Mouse (Mus musculus): ENCODE data around the gene Poldip3. TPM values are rescaled to one million over a fixed set of nuclear protein-coding genes. Genes with fewer than 3 reads are reported as not detected.

The Poldip3 gene
- total and polyA plus RNA-seq, 2 experiments from 2014 or later: 100 to 103 TPM

GRCm38 (mm10) chr15:83164971-83165471, 15.8 kb upstream of the Poldip3 start:
- TF ChIP-seq CTCF (IDR thresholded peaks at IDR 0.05; ENCODE audit: low read depth): no peak
- DNase-seq (no peak), ATAC-seq (no peak)
- no peak overlapping the region for H3K9ac ChIP-seq
- peaks cover 21% of the 10 kb centered on the region for H3K36me3 ChIP-seq (ENCODE audit: insufficient read depth)
- no peaks in the 10 kb centered on the region for H3K27me3 ChIP-seq (ENCODE audit: insufficient read depth, low read length)
- WGBS: 75% methylated on average over 5 of the region's 5 CpGs
- H3K9me3 ChIP-seq (ENCODE audit: low read length): no peaks in the 10 kb centered on the region
- no peak overlapping the region for H3K4me2 ChIP-seq (ENCODE audit: low read depth)
- H3K4me1 ChIP-seq (ENCODE audit: insufficient read depth): no peaks in the 10 kb centered on the region
- no peak overlapping the region for H3K27ac ChIP-seq (ENCODE audit: low read depth, low read length)
- no peak overlapping the region for H3K4me3 ChIP-seq (ENCODE audit: low read depth, low read length)

GRCm38 (mm10) chr15:83162818-83163485, 13.8 kb upstream of the Poldip3 start:
- ATAC-seq (no peak), DNase-seq (no peak)
- Histone ChIP-seq H3K4me1 (ENCODE audit: insufficient read depth) (no peaks in the 10 kb centered on the region), H3K36me3 (ENCODE audit: insufficient read depth) (peaks cover 39% of the 10 kb centered on the region), H3K27me3 (ENCODE audit: insufficient read depth, low read length) (no peaks in the 10 kb centered on the region), H3K4me3 (ENCODE audit: low read depth, low read length) (no peak overlapping the region), H3K9me3 (ENCODE audit: low read length) (no peaks in the 10 kb centered on the region), H3K9ac (no peak overlapping the region), H3K27ac (ENCODE audit: low read depth, low read length) (no peak overlapping the region), H3K4me2 (ENCODE audit: low read depth) (no peak overlapping the region)
- no peak for TF ChIP-seq CTCF (IDR thresholded peaks at IDR 0.05; ENCODE audit: low read depth)
- WGBS: 90% methylated on average over 11 of the region's 11 CpGs

GRCm38 (mm10) chr15:83162001-83162400, 12.8 kb upstream of the Poldip3 start:
- no peak overlapping the region for H3K4me3 ChIP-seq (ENCODE audit: low read depth, low read length)
- H3K36me3 ChIP-seq (ENCODE audit: insufficient read depth): peaks cover 44% of the 10 kb centered on the region
- no peak for DNase-seq
- no peaks in the 10 kb centered on the region for H3K4me1 ChIP-seq (ENCODE audit: insufficient read depth)
- 94% methylated on average over 4 of the region's 4 CpGs for WGBS
- no peaks in the 10 kb centered on the region for H3K27me3 ChIP-seq (ENCODE audit: insufficient read depth, low read length)
- H3K4me2 ChIP-seq (ENCODE audit: low read depth): no peak overlapping the region
- no peaks in the 10 kb centered on the region for H3K9me3 ChIP-seq (ENCODE audit: low read length)
- TF ChIP-seq CTCF (IDR thresholded peaks at IDR 0.05; ENCODE audit: low read depth): no peak
- ATAC-seq: no peak
- no peak overlapping the region for H3K27ac ChIP-seq (ENCODE audit: low read depth, low read length)
- H3K9ac ChIP-seq: no peak overlapping the region

- ATAC-seq: no peak
- Histone ChIP-seq H3K27ac (ENCODE audit: low read depth, low read length) (no peak overlapping the region), H3K4me2 (ENCODE audit: low read depth) (no peak overlapping the region), H3K9me3 (ENCODE audit: low read length) (no peaks in the 10 kb centered on the region), H3K27me3 (ENCODE audit: insufficient read depth, low read length) (no peaks in the 10 kb centered on the region), H3K36me3 (ENCODE audit: insufficient read depth) (peaks cover 44% of the 10 kb centered on the region), H3K9ac (no peak overlapping the region), H3K4me3 (ENCODE audit: low read depth, low read length) (no peak overlapping the region), H3K4me1 (ENCODE audit: insufficient read depth) (no peaks in the 10 kb centered on the region)
- no peak for DNase-seq
- TF ChIP-seq CTCF (IDR thresholded peaks at IDR 0.05; ENCODE audit: low read depth): no peak
- WGBS: 35% methylated on average over 10 of the region's 10 CpGs
These were observed 12.0 kb upstream of the Poldip3 start for GRCm38 (mm10) chr15:83161062-83161748.

GRCm38 (mm10) chr15:83160561-83160960, 11.4 kb upstream of the Poldip3 start:
- no peaks in the 10 kb centered on the region for H3K9me3 ChIP-seq (ENCODE audit: low read length)
- H3K27ac ChIP-seq (ENCODE audit: low read depth, low read length): no peak overlapping the region
- H3K4me2 ChIP-seq (ENCODE audit: low read depth): no peak overlapping the region
- no peak for TF ChIP-seq CTCF (IDR thresholded peaks at IDR 0.05; ENCODE audit: low read depth)
- H3K9ac ChIP-seq: no peak overlapping the region
- H3K4me1 ChIP-seq (ENCODE audit: insufficient read depth): no peaks in the 10 kb centered on the region
- no peaks in the 10 kb centered on the region for H3K27me3 ChIP-seq (ENCODE audit: insufficient read depth, low read length)
- H3K4me3 ChIP-seq (ENCODE audit: low read depth, low read length): no peak overlapping the region
- peaks cover 44% of the 10 kb centered on the region for H3K36me3 ChIP-seq (ENCODE audit: insufficient read depth)
- ATAC-seq: no peak
- no peak for DNase-seq
- 97% methylated on average over 4 of the region's 4 CpGs for WGBS

- Histone ChIP-seq H3K36me3 (ENCODE audit: insufficient read depth) (peaks cover 44% of the 10 kb centered on the region), H3K27ac (ENCODE audit: low read depth, low read length) (no peak overlapping the region), H3K9ac (no peak overlapping the region), H3K4me3 (ENCODE audit: low read depth, low read length) (no peak overlapping the region), H3K9me3 (ENCODE audit: low read length) (no peaks in the 10 kb centered on the region), H3K4me2 (ENCODE audit: low read depth) (no peak overlapping the region), H3K4me1 (ENCODE audit: insufficient read depth) (no peaks in the 10 kb centered on the region), H3K27me3 (ENCODE audit: insufficient read depth, low read length) (no peaks in the 10 kb centered on the region)
- ATAC-seq (no peak), DNase-seq (no peak)
- TF ChIP-seq CTCF (IDR thresholded peaks at IDR 0.05; ENCODE audit: low read depth): no peak
- 90% methylated on average over 9 of the region's 9 CpGs for WGBS
These were observed 10.6 kb upstream of the Poldip3 start for GRCm38 (mm10) chr15:83159823-83160222.

GRCm38 (mm10) chr15:83158587-83159160, 9.5 kb upstream of the Poldip3 start:
- Histone ChIP-seq H3K9ac (no peak overlapping the region), H3K4me3 (ENCODE audit: low read depth, low read length) (no peak overlapping the region), H3K9me3 (ENCODE audit: low read length) (no peaks in the 10 kb centered on the region), H3K27me3 (ENCODE audit: insufficient read depth, low read length) (no peaks in the 10 kb centered on the region), H3K27ac (ENCODE audit: low read depth, low read length) (no peak overlapping the region), H3K4me2 (ENCODE audit: low read depth) (no peak overlapping the region), H3K4me1 (ENCODE audit: insufficient read depth) (no peaks in the 10 kb centered on the region), H3K36me3 (ENCODE audit: insufficient read depth) (peaks cover 45% of the 10 kb centered on the region)
- TF ChIP-seq CTCF (IDR thresholded peaks at IDR 0.05; ENCODE audit: low read depth): no peak
- 91% methylated on average over 7 of the region's 7 CpGs for WGBS
- ATAC-seq (no peak), DNase-seq (no peak)

All from forebrain, postnatal 0 days (tissue).